In the genomic region with DNA sequence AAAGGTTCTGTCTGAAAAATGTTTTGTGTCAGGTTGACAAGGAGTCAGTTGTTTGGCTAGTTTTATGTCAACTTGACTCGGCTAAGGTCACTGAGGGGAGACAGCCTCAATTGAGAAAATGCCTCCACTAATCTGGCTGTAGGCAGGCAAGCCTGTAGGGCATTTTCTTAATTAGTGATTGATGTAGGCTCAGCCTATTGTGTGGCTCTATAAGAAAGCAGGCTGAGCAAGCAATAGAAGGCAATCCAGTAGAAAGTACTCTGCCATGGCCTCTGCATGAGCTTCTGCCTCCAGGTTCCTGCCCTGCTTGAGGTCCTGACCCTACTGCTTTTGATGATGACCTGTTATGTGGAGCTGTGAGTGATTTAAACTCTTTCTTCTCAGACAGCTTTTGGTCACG, we compare ENCODE assay signal across 20 mouse cellular contexts.
"Had no signal": no experiment of that assay in that cellular context is flagged by ENCODE, and none has a peak within 500 bp of the region (broad histone marks: within the 10 kb centered on the region; RNA-seq: fewer than 3 reads in every experiment).

No protein-coding gene starts in this region.

- H3K36me3 ChIP-seq: limb, embryonic 12.5 days; midbrain, embryonic 12.5 days; neural tube, embryonic 12.5 days had no signal

- H3K9ac ChIP-seq: intestine, embryonic 15.5 days; kidney, embryonic 15.5 days; limb, embryonic 12.5 days; limb, embryonic 15.5 days; liver, embryonic 13.5 days; midbrain, embryonic 12.5 days; midbrain, embryonic 15.5 days; neural tube, embryonic 12.5 days had no signal

- H3K4me3 ChIP-seq: intestine, embryonic 15.5 days; kidney, embryonic 15.5 days; limb, embryonic 12.5 days; limb, embryonic 15.5 days; liver, embryonic 13.5 days; midbrain, embryonic 12.5 days; midbrain, embryonic 15.5 days; myocyte; neural tube, embryonic 12.5 days had no signal

- ATAC-seq: intestine, embryonic 15.5 days had no signal

- DNase-seq: kidney, adult 11 months; kidney, adult 8-10 months; kidney, postnatal 10 days; kidney, postnatal 36 days; left cerebral cortex, postnatal 4 days; liver, embryonic 13.5 days; lung, adult 2 months; lung, postnatal 14 days; lung, postnatal 4 days; retina, postnatal 1 day; thymus, adult 18-20 months; thymus, postnatal 36 days had no signal

- H3K4me1 ChIP-seq: intestine, embryonic 15.5 days; kidney, embryonic 15.5 days; limb, embryonic 12.5 days; limb, embryonic 15.5 days; liver, embryonic 13.5 days; midbrain, embryonic 12.5 days; midbrain, embryonic 15.5 days; neural tube, embryonic 12.5 days had no signal

- H3K27ac ChIP-seq: intestine, embryonic 15.5 days; kidney, embryonic 15.5 days; limb, embryonic 12.5 days; limb, embryonic 15.5 days; liver, embryonic 13.5 days; midbrain, embryonic 12.5 days; midbrain, embryonic 15.5 days; neural tube, embryonic 12.5 days had no signal

- H3K27me3 ChIP-seq: intestine, embryonic 15.5 days; kidney, embryonic 15.5 days; limb, embryonic 12.5 days; limb, embryonic 15.5 days; liver, embryonic 13.5 days; midbrain, embryonic 12.5 days; midbrain, embryonic 15.5 days; neural tube, embryonic 12.5 days had no signal

- H3K9me3 ChIP-seq: intestine, embryonic 15.5 days; kidney, embryonic 15.5 days; limb, embryonic 12.5 days; limb, embryonic 15.5 days; liver, embryonic 13.5 days; midbrain, embryonic 12.5 days; midbrain, embryonic 15.5 days; neural tube, embryonic 12.5 days had no signal

- H3K4me2 ChIP-seq: intestine, embryonic 15.5 days; kidney, embryonic 15.5 days; limb, embryonic 12.5 days; limb, embryonic 15.5 days; liver, embryonic 13.5 days; midbrain, embryonic 12.5 days; midbrain, embryonic 15.5 days; neural tube, embryonic 12.5 days had no signal
